Comparison of ENCODE assay signal across 20 mouse cellular contexts in the genomic region with DNA sequence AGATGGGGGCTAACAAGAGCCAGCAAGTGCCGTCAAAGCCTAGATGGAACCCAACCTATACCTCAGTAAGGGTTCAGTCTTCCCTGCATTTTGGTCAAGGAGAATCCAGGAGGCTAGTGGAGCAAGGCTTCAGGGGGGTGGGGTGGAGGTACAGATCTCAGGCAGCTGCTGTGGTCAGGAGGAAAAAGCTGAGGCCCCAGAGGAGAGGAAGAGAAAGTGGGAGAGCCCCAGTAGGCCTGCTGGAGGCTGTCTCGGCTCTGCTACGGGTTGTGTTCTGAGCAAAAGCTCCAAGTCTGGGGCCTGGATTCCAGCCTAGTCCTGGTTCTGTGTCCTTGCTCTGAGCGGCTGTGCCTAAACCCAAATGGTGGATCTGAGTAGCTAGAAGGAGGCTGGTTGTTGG. TPM values are rescaled to one million over a fixed set of nuclear protein-coding genes. Genes with fewer than 3 reads are reported as not detected.
A peak's percentile ranks its signal among the peaks of the same experiment; 100 is the strongest.
DNase-seq lines count a peak whose midpoint lies in the region; ATAC-seq and TF ChIP-seq lines count a peak whose summit lies in the region.
"Had no signal": no experiment of that assay in that cellular context is flagged by ENCODE, and none has a peak within 500 bp of the region (broad histone marks: within the 10 kb centered on the region; RNA-seq: fewer than 3 reads in every experiment).

No protein-coding gene starts in this region.

- in situ Hi-C loops in CH12.LX (cut with MboI; ENCODE audit: low pct_ligation_motif_present, low pct_unique_long_range_greater_than_20kb, low sequenced_read_pairs): no loop called here

- peak overlapping the region; percentile 65 for H3K4me2 ChIP-seq in CH12.LX (ENCODE audit: insufficient read depth, low read depth, poor library complexity, severe bottlenecking)
- H3K4me2 ChIP-seq: forebrain, embryonic 13.5 days; lung, embryonic 15.5 days; neural tube, embryonic 15.5 days had no signal

- TF ChIP-seq POLR2A in lung, adult 2 months (IDR thresholded peaks at IDR 0.05; ENCODE audit: borderline replicate concordance, extremely low read depth, low read depth, low read length): no peak
- no peak; the same call in 1 of the 2 replicates for TF ChIP-seq POLR2A in CH12.LX (IDR thresholded peaks at IDR 0.05; ENCODE audit: low read depth, low read length)

- no peak for TF ChIP-seq CTCF in lung, adult 2 months (IDR thresholded peaks at IDR 0.05; ENCODE audit: insufficient read depth, low read length)
- no peak for TF ChIP-seq CTCF in CH12.LX (conservative IDR thresholded peaks at IDR 0.05 in 1 of 2, IDR thresholded peaks at IDR 0.05 in 1 of 2; ENCODE audit: low read depth in 2 of 2, low read length in 2 of 2)

- TF ChIP-seq RAD21 in CH12.LX (IDR thresholded peaks at IDR 0.05; ENCODE audit: low read depth, low read length): no peak

- DNase-seq in lung, adult 2 months: no peak
- DNase-seq in lung, postnatal 4 days: no peak
- DNase-seq in CH12.LX (ENCODE audit: extremely low read depth): peak; percentile 82
- DNase-seq in right cerebral cortex, postnatal 36 days (ENCODE audit: low spot score in 2 of 2): no peak
- no peak for DNase-seq in adrenal gland, adult 8-10 months
- DNase-seq: adrenal gland, postnatal 14 days; cerebellum, adult 18-20 months; gastrocnemius, postnatal 25 days; kidney, adult 18-20 months; kidney, postnatal 14 days; midbrain, embryonic 14.5 days; thymus, adult 18-20 months had no signal

- peak overlapping the region; percentile 5 for H3K4me3 ChIP-seq in lung, adult 2 months (replicated peaks; ENCODE audit: extremely low read depth, low read depth, low read length)
- H3K4me3 ChIP-seq in CH12.LX (replicated peaks in 1 of 3; ENCODE audit: low read depth in 2 of 3, low read length in 2 of 3, poor library complexity in 1 of 3): peak overlapping the region; percentile 20 to 51 (median 48)
- H3K4me3 ChIP-seq: forebrain, embryonic 13.5 days; hindbrain, embryonic 10.5 days; lung, embryonic 15.5 days; neural tube, embryonic 15.5 days had no signal

- dilution Hi-C loops in CH12.LX (cut with MboI; ENCODE audit: extremely low pct_ligation_motif_present, extremely low pct_unique_long_range_greater_than_20kb, low sequenced_read_pairs): no loop called here

- H3K4me1 ChIP-seq in lung, adult 2 months (ENCODE audit: control insufficient read depth, insufficient read depth, low read length): peaks cover 15% of the 10 kb centered on the region
- peaks cover 36 to 53% of the 10 kb centered on the region in 2 experiments for H3K4me1 ChIP-seq in CH12.LX (ENCODE audit: control insufficient read depth in 1 of 2, insufficient read depth in 2 of 2)

- peak overlapping the region; percentile 34 for H3K9ac ChIP-seq in CH12.LX (ENCODE audit: insufficient read depth, low read depth)
- H3K9ac ChIP-seq: forebrain, embryonic 13.5 days; lung, embryonic 15.5 days; neural tube, embryonic 15.5 days had no signal

- TF ChIP-seq EP300 in CH12.LX (IDR thresholded peaks at IDR 0.05; ENCODE audit: low read length): peak; percentile 94

- H3K79me2 ChIP-seq in CH12.LX (replicated peaks; ENCODE audit: control insufficient read depth, extremely low read depth, insufficient read depth, poor library complexity, severe bottlenecking): no peaks in the 10 kb centered on the region

- 93% methylated on average over 4 of the region's 4 CpGs for WGBS in lung, adult 2 months

- ATAC-seq in granulocyte monocyte progenitor cell, adult 5-6 weeks (replicated peaks; ENCODE audit: poor library complexity, severe bottlenecking): peak; percentile 60
- 0 out of 2 replicates have a peak, but pooled peaks have one; percentile 37 for ATAC-seq in monocyte, adult 5-6 weeks (replicated peaks; ENCODE audit: insufficient number of reproducible peaks, low FRiP score, low TSS enrichment, poor library complexity, severe bottlenecking)
- ATAC-seq: forebrain, embryonic 13.5 days; Patski had no signal

- peaks cover 50% of the 10 kb centered on the region for H3K9me3 ChIP-seq in CH12.LX (replicated peaks; ENCODE audit: low read length)
- H3K9me3 ChIP-seq: forebrain, embryonic 13.5 days; hindbrain, embryonic 10.5 days; lung, embryonic 15.5 days; neural tube, embryonic 15.5 days had no signal

- H3K27me3 ChIP-seq in CH12.LX (replicated peaks): no peaks in the 10 kb centered on the region
- H3K27me3 ChIP-seq: Patski had no signal

- H3K27ac ChIP-seq in CH12.LX (ENCODE audit: insufficient read depth, low read depth): peak overlapping the region; percentile 95
- H3K27ac ChIP-seq: forebrain, embryonic 13.5 days; hindbrain, embryonic 10.5 days; lung, embryonic 15.5 days; neural tube, embryonic 15.5 days had no signal

- peaks cover 28 to 48% of the 10 kb centered on the region in 2 experiments for H3K36me3 ChIP-seq in CH12.LX (replicated peaks in 1 of 2; ENCODE audit: control insufficient read depth in 1 of 2, insufficient read depth in 1 of 2, low read length in 1 of 2)
- H3K36me3 ChIP-seq: hindbrain, embryonic 10.5 days; lung, embryonic 15.5 days; neural tube, embryonic 15.5 days had no signal

TF ChIP-seq in CH12.LX, 34 proteins besides CTCF, POLR2A, EP300 and RAD21 (continues in another document):
- TF ChIP-seq MYC (IDR thresholded peaks at IDR 0.05; ENCODE audit: low read depth, low read length): peak; percentile 52; the same call in 1 of the 2 replicates
- TF ChIP-seq ETS1 (conservative IDR thresholded peaks at IDR 0.05; ENCODE audit: low read depth, low read length): peak; percentile 84
- TF ChIP-seq MEF2A (IDR thresholded peaks at IDR 0.05; ENCODE audit: borderline replicate concordance, low read depth, low read length): peak; percentile 80
- TF ChIP-seq NELFE (IDR thresholded peaks at IDR 0.05; ENCODE audit: low read depth, low read length): 0 out of 2 replicates have a peak, but pooled peaks have one; percentile 2
- TF ChIP-seq POLR2AphosphoS2 (IDR thresholded peaks at IDR 0.05; ENCODE audit: low read depth, low read length): no peak
- peak; percentile 96 for TF ChIP-seq IRF4 (IDR thresholded peaks at IDR 0.05; ENCODE audit: low read depth, low read length)
- TF ChIP-seq MAZ (IDR thresholded peaks at IDR 0.05; ENCODE audit: low read depth, low read length): 0 out of 2 replicates have a peak, but pooled peaks have one; percentile 25
- no peak for TF ChIP-seq USF2 (conservative IDR thresholded peaks at IDR 0.05; ENCODE audit: low read depth, low read length)
- peak; percentile 97 for TF ChIP-seq TCF12 (IDR thresholded peaks at IDR 0.05; ENCODE audit: low read depth, low read length)
- peak; percentile 88 for TF ChIP-seq CHD2 (IDR thresholded peaks at IDR 0.05; ENCODE audit: low read length)
- no peak for TF ChIP-seq ZNF384 (IDR thresholded peaks at IDR 0.05; ENCODE audit: low read depth, low read length)
- TF ChIP-seq NRF1 (IDR thresholded peaks at IDR 0.05; ENCODE audit: low read depth, low read length): 0 out of 2 replicates have a peak, but pooled peaks have one; percentile 5
- no peak for TF ChIP-seq UBTF (IDR thresholded peaks at IDR 0.05; ENCODE audit: low read depth, low read length)

RNA-seq across cellular contexts. Expression of gene Tlr9, which starts 0.6 kb away (rescaled TPM):
- polyA plus RNA-seq in lung, adult 2 months (2012; rRNA removed): 6.0 and 6.4 TPM in 2 replicates
- total RNA-seq in CH12.LX (2012; rRNA removed) (1.4 and 1.5 TPM in 2 replicates), CH12.LX (2014; rRNA removed) (0.54 and 1.0 TPM in 2 replicates)
- 9.9 and 12.5 TPM in 2 replicates for polyA plus RNA-seq in CH12.LX (2012; ENCODE audit: insufficient read length, low read depth)
- 1.7 and 2.3 TPM in 2 replicates for total RNA-seq in granulocyte monocyte progenitor cell, adult 5-6 weeks (2014; fragmentation: Nextera tagmentation)
- 0.30 and 0.46 TPM in 2 replicates for total RNA-seq in granulocyte monocyte progenitor cell, adult 5-6 weeks (2017)
- 4.2 to 6.6 TPM (median 6.1 TPM) in 3 replicates for total RNA-seq in monocyte, adult 5-6 weeks (2017)
- 1 to 10 TPM in 3 of 4 experiments, under 1 TPM in 1; 0.98 to 2.7 (median 1.5) TPM for total RNA-seq in adrenal gland, adult 8-10 months (2022)
- polyA plus RNA-seq: embryonic facial prominence, embryonic 11.5 days; forebrain, embryonic 13.5 days; hindbrain, embryonic 10.5 days; lung, embryonic 15.5 days; neural tube, embryonic 15.5 days had no signal

RNA-seq across cellular contexts. Expression of gene Twf2, which starts 20.1 kb away (rescaled TPM):
- 60.9 and 69.0 TPM in 2 replicates for polyA plus RNA-seq in lung, adult 2 months (2012; rRNA removed)
- total RNA-seq in CH12.LX (2012; rRNA removed): 120 and 156 TPM in 2 replicates
- 177 and 186 TPM in 2 replicates for total RNA-seq in CH12.LX (2014; rRNA removed)
- polyA plus RNA-seq in CH12.LX (2012; ENCODE audit: insufficient read length, low read depth): 129 and 131 TPM in 2 replicates
- total RNA-seq in granulocyte monocyte progenitor cell, adult 5-6 weeks (2014; fragmentation: Nextera tagmentation): 79.7 and 84.8 TPM in 2 replicates
- total RNA-seq in granulocyte monocyte progenitor cell, adult 5-6 weeks (2017): 81.4 and 87.5 TPM in 2 replicates
- 50.2 to 87.3 TPM (median 73.1 TPM) in 3 replicates for total RNA-seq in monocyte, adult 5-6 weeks (2017)
- total RNA-seq in adrenal gland, adult 8-10 months (2022): 100 to 1,000 TPM in 3 of 4 experiments, 10 to 100 TPM in 1; 92.9 to 136 (median 118) TPM

RNA-seq across cellular contexts. Expression of gene Ppm1m, which starts 23.4 kb away (rescaled TPM):
- 60.7 and 67.3 TPM in 2 replicates for polyA plus RNA-seq in lung, adult 2 months (2012; rRNA removed)
- 86.0 and 103 TPM in 2 replicates for total RNA-seq in CH12.LX (2012; rRNA removed)
- 54.7 and 60.1 TPM in 2 replicates for total RNA-seq in CH12.LX (2014; rRNA removed)
- polyA plus RNA-seq in CH12.LX (2012; ENCODE audit: insufficient read length, low read depth): 99.8 and 111 TPM in 2 replicates
- 34.1 and 42.6 TPM in 2 replicates for total RNA-seq in granulocyte monocyte progenitor cell, adult 5-6 weeks (2014; fragmentation: Nextera tagmentation)
- total RNA-seq in granulocyte monocyte progenitor cell, adult 5-6 weeks (2017): 12.5 and 23.4 TPM in 2 replicates
- total RNA-seq in monocyte, adult 5-6 weeks (2017): 30.2 to 33.6 TPM (median 31.1 TPM) in 3 replicates
- total RNA-seq in adrenal gland, adult 8-10 months (2022): 100 to 1,000 TPM in 3 of 4 experiments, 10 to 100 TPM in 1; 95.9 to 143 (median 121) TPM

RNA-seq across cellular contexts. Expression of gene Alas1, which starts 25.5 kb away (rescaled TPM):
- 443 and 458 TPM in 2 replicates for polyA plus RNA-seq in lung, adult 2 months (2012; rRNA removed)
- 65.1 and 71.9 TPM in 2 replicates for total RNA-seq in CH12.LX (2012; rRNA removed)
- 93.1 and 105 TPM in 2 replicates for total RNA-seq in CH12.LX (2014; rRNA removed)
- 68.2 and 69.6 TPM in 2 replicates for polyA plus RNA-seq in CH12.LX (2012; ENCODE audit: insufficient read length, low read depth)
- 613 and 665 TPM in 2 replicates for total RNA-seq in granulocyte monocyte progenitor cell, adult 5-6 weeks (2014; fragmentation: Nextera tagmentation)
- total RNA-seq in granulocyte monocyte progenitor cell, adult 5-6 weeks (2017): 822 and 987 TPM in 2 replicates
- total RNA-seq in monocyte, adult 5-6 weeks (2017): 26.0 to 28.0 TPM (median 27.3 TPM) in 3 replicates
- total RNA-seq in adrenal gland, adult 8-10 months (2022): 1,000 to 10,000 TPM in 3 of 4 experiments, 100 to 1,000 TPM in 1; 739 to 2,154 (median 1,752) TPM

RNA-seq across cellular contexts. Expression of gene Wdr82, which starts 52.3 kb away (rescaled TPM):
- polyA plus RNA-seq in lung, adult 2 months (2012; rRNA removed): 47.3 and 49.1 TPM in 2 replicates
- total RNA-seq in CH12.LX (2012; rRNA removed) (70.4 and 90.7 TPM in 2 replicates), CH12.LX (2014; rRNA removed) (117 and 131 TPM in 2 replicates)
- polyA plus RNA-seq in CH12.LX (2012; ENCODE audit: insufficient read length, low read depth): 93.6 and 100 TPM in 2 replicates
- total RNA-seq in granulocyte monocyte progenitor cell, adult 5-6 weeks (2014; fragmentation: Nextera tagmentation): 59.4 and 68.2 TPM in 2 replicates
- 68.6 and 86.0 TPM in 2 replicates for total RNA-seq in granulocyte monocyte progenitor cell, adult 5-6 weeks (2017)
- 75.8 to 89.5 TPM (median 88.3 TPM) in 3 replicates for total RNA-seq in monocyte, adult 5-6 weeks (2017)
- total RNA-seq in adrenal gland, adult 8-10 months (2022): 100 to 1,000 TPM in 2 of 4 experiments, 10 to 100 TPM in 2; 64.6 to 102 (median 99.7) TPM
